Mouse (Mus musculus): ENCODE measurements at regions not wholly inside any gene's neighbourhood (a gene's known extent, or its start where the extent isn't known, plus 50 kb on each side); places are given as distances from the start of the nearest gene placed in this dataset.

- H3K36me3 ChIP-seq: no peaks in the 10 kb centered on the region
- no peak for ATAC-seq (ENCODE audit: low FRiP score)
- 95% methylated on average over 1 of the region's 1 CpGs for WGBS
- no peak overlapping the region for H3K4me3 ChIP-seq
- no peaks in the 10 kb centered on the region for H3K27me3 ChIP-seq
- no peak overlapping the region for H3K4me2 ChIP-seq
- peaks cover 4% of the 10 kb centered on the region; the same call in 1 of the 2 replicates for H3K4me1 ChIP-seq (replicated peaks)
- no peak overlapping the region for H3K9ac ChIP-seq
- H3K27ac ChIP-seq: no peak overlapping the region
- no peaks in the 10 kb centered on the region for H3K9me3 ChIP-seq
These were observed 81.9 kb downstream of the Edem1 start for GRCm38 (mm10) chr6:108910330-108910729.

- no peaks in the 10 kb centered on the region for H3K9me3 ChIP-seq
- H3K4me2 ChIP-seq: no peak overlapping the region
- peaks cover 4% of the 10 kb centered on the region; the same call in 1 of the 2 replicates for H3K4me1 ChIP-seq (replicated peaks)
- no peaks in the 10 kb centered on the region for H3K36me3 ChIP-seq
- H3K27ac ChIP-seq: peak overlapping the region; percentile 0; the same call in 1 of the 2 replicates
- WGBS: 49% methylated on average over 7 of the region's 7 CpGs
- no peak for ATAC-seq (ENCODE audit: low FRiP score)
- H3K4me3 ChIP-seq: no peak overlapping the region
- H3K9ac ChIP-seq: no peak overlapping the region
- 0 out of 2 replicates have a peak, but pooled peaks cover 3% of the 10 kb centered on the region for H3K27me3 ChIP-seq
These were observed 84.1 kb downstream of the Edem1 start for GRCm38 (mm10) chr6:108912539-108912938.

- 33% methylated on average over 2 of the region's 2 CpGs for WGBS
- ATAC-seq (ENCODE audit: low FRiP score): peak; percentile 69
- peaks cover 7% of the 10 kb centered on the region; the same call in 1 of the 2 replicates for H3K4me1 ChIP-seq (replicated peaks)
These were observed 91.0 kb downstream of the Edem1 start for GRCm38 (mm10) chr6:108919372-108919913.

GRCm38 (mm10) chr6:108921181-108921580 is 92.7 kb downstream of the Edem1 start:
- Histone ChIP-seq H3K27ac (no peak overlapping the region), H3K27me3 (peaks cover 20% of the 10 kb centered on the region; the same call in 1 of the 2 replicates), H3K36me3 (no peaks in the 10 kb centered on the region), H3K4me1 (replicated peaks) (peaks cover 7% of the 10 kb centered on the region; the same call in 1 of the 2 replicates), H3K4me2 (no peak overlapping the region), H3K9ac (no peak overlapping the region), H3K9me3 (no peaks in the 10 kb centered on the region), H3K4me3 (no peak overlapping the region)
- ATAC-seq (ENCODE audit: low FRiP score): no peak
- WGBS: 92% methylated on average over 3 of the region's 3 CpGs

More at GRCm38 (mm10) chr6:108919372-108919913, 91.0 kb downstream of the Edem1 start:
- Histone ChIP-seq H3K27ac (no peak overlapping the region), H3K4me3 (no peak overlapping the region), H3K9me3 (no peaks in the 10 kb centered on the region), H3K4me2 (no peak overlapping the region), H3K36me3 (no peaks in the 10 kb centered on the region), H3K27me3 (peaks cover 20% of the 10 kb centered on the region; the same call in 1 of the 2 replicates), H3K9ac (no peak overlapping the region)

DNA sequence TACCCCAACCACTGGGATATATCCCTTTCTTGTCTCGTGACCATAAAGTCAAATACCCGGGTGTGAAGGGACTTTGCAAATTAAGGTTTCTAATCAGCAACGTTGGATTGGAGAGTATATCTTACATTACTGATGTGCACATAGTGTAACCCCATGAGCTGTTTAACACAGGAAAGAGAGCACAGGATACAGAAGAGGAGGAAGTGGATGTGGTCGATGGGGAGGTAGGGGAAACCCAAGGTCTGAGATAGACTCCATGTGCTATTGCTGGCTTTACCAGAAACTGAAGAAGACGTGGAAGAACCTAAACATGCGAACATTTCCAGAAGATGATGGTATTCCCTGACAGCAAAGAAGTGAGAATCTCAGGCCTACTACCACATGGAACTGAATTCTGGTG is 94.1 kb downstream of the Edem1 start:
- H3K4me2 ChIP-seq: no peak overlapping the region
- no peaks in the 10 kb centered on the region for H3K36me3 ChIP-seq
- no peak overlapping the region for H3K9ac ChIP-seq
- peaks cover 21% of the 10 kb centered on the region; the same call in 1 of the 2 replicates for H3K27me3 ChIP-seq
- no peaks in the 10 kb centered on the region for H3K9me3 ChIP-seq
- no peak overlapping the region for H3K27ac ChIP-seq
- peaks cover 7% of the 10 kb centered on the region; the same call in 1 of the 2 replicates for H3K4me1 ChIP-seq (replicated peaks)
- 90% methylated on average over 6 of the region's 6 CpGs for WGBS
- H3K4me3 ChIP-seq: no peak overlapping the region
- ATAC-seq (ENCODE audit: low FRiP score): no peak

GRCm38 (mm10) chr6:108928981-108929380 is 100.5 kb downstream of the Edem1 start:
- Histone ChIP-seq H3K4me2 (no peak overlapping the region), H3K4me3 (no peak overlapping the region), H3K9ac (no peak overlapping the region), H3K9me3 (no peaks in the 10 kb centered on the region), H3K27me3 (0 out of 2 replicates have a peak, but pooled peaks cover 4% of the 10 kb centered on the region), H3K27ac (no peak overlapping the region), H3K4me1 (replicated peaks) (no peaks in the 10 kb centered on the region), H3K36me3 (no peaks in the 10 kb centered on the region)
- no peak for ATAC-seq (ENCODE audit: low FRiP score)

DNA sequence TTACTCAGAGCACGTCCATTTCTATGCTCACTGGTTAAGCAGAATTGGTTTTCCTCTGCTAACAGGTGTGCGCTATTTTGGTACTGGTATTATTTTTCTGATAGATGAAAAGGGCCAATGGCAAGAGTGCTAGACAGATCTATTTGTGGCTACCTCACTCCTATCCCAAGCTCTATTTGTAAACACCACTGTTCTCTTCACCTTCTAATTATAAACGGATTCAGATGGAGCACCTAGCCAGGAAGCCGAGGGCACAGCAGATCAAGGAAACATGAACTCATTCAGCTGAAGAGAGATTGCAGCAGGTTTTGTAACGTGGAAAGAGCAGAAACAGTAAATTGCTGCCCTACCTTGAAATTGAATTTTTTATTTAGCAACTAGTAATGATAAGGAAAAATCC is 110.2 kb downstream of the Edem1 start:
- H3K4me2 ChIP-seq: no peak overlapping the region
- H3K36me3 ChIP-seq: no peaks in the 10 kb centered on the region
- WGBS: 89% methylated on average over 5 of the region's 5 CpGs
- H3K27ac ChIP-seq: no peak overlapping the region
- H3K4me3 ChIP-seq: no peak overlapping the region
- H3K9ac ChIP-seq: no peak overlapping the region
- H3K27me3 ChIP-seq: no peaks in the 10 kb centered on the region
- H3K9me3 ChIP-seq: no peaks in the 10 kb centered on the region
- no peak for ATAC-seq (ENCODE audit: low FRiP score)
- no peaks in the 10 kb centered on the region for H3K4me1 ChIP-seq (replicated peaks)

DNA sequence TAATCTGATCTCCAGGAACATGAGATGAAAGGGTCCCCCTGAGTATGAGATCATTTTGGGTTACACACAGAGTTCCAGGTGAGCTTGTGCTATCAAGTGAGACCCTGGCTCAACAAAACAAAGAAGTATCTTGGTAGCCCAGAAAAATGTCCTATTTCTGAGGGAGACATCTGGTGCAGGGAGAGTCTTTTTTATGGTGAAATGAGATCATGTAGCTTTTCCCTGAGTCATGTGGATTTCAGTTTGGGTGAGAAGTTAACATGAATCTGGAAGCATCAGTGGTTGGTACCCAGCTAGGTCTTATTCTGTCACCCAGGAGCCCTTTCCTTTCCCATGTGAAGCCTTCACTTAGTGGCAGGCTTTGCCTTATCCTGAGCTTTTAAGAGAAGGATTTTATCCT is 113.8 kb downstream of the Edem1 start:
- Histone ChIP-seq H3K27ac (no peak overlapping the region), H3K9me3 (0 out of 2 replicates have a peak, but pooled peaks cover 4% of the 10 kb centered on the region), H3K4me1 (replicated peaks) (no peaks in the 10 kb centered on the region), H3K9ac (no peak overlapping the region), H3K27me3 (no peaks in the 10 kb centered on the region), H3K4me2 (no peak overlapping the region), H3K36me3 (no peaks in the 10 kb centered on the region), H3K4me3 (no peak overlapping the region)
- ATAC-seq (ENCODE audit: low FRiP score): no peak

DNA sequence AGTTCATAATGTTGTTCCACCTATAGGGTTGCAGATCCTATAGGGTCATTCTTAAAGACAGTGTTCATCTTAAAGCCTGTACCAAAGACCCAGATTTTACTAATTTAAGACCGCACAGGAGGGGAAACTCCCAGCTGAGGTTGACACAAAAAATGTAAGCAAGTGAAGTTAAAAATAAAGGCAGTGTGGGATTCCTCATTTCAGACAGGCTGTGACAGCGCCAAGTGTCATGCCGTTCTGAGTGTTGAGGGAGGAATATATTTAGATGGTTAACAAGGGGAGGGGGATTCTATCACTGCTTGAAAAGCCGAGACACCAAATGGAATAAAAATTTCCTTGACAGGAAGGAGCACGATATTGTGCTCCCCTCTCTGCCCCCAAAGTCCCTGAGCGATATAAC is 123.9 kb downstream of the Edem1 start:
- WGBS: 93% methylated on average over 6 of the region's 6 CpGs
- no peak overlapping the region for H3K4me2 ChIP-seq
- H3K4me1 ChIP-seq (replicated peaks): no peaks in the 10 kb centered on the region
- H3K4me3 ChIP-seq: no peak overlapping the region
- no peak overlapping the region for H3K27ac ChIP-seq
- no peaks in the 10 kb centered on the region for H3K9me3 ChIP-seq
- ATAC-seq (ENCODE audit: low FRiP score): no peak
- no peaks in the 10 kb centered on the region for H3K27me3 ChIP-seq
- H3K36me3 ChIP-seq: no peaks in the 10 kb centered on the region
- H3K9ac ChIP-seq: no peak overlapping the region

GRCm38 (mm10) chr6:108962810-108963209 is 134.4 kb downstream of the Edem1 start:
- no peak overlapping the region for H3K4me3 ChIP-seq
- no peak overlapping the region for H3K4me2 ChIP-seq
- no peaks in the 10 kb centered on the region for H3K36me3 ChIP-seq
- H3K27me3 ChIP-seq: no peaks in the 10 kb centered on the region
- H3K9ac ChIP-seq: no peak overlapping the region
- H3K4me1 ChIP-seq (replicated peaks): no peaks in the 10 kb centered on the region
- no peaks in the 10 kb centered on the region for H3K9me3 ChIP-seq
- no peak overlapping the region for H3K27ac ChIP-seq
- no peak for ATAC-seq (ENCODE audit: low FRiP score)

DNA sequence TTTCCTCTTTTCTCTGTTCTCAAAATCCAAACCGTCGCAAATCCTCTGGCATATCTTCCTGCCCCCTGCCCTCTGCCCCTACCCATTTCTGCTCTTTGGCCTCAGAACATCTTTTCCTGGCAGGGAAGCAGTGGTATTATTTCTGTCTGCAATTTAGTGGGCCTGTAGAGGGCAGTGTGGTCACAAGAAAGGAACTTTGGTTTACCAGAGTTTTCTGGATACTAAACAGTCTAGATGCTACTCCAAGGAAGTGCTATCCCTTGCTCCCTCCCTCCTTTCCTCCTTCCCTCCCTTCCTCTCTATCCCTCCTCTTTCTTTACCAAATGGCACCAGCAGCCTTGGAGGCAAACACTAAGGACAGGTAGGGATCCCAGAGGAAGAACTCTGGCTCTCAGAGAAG is 134.9 kb downstream of the Edem1 start:
- Histone ChIP-seq H3K9me3 (no peaks in the 10 kb centered on the region), H3K36me3 (no peaks in the 10 kb centered on the region), H3K4me1 (replicated peaks) (no peaks in the 10 kb centered on the region), H3K27ac (no peak overlapping the region), H3K9ac (no peak overlapping the region), H3K27me3 (no peaks in the 10 kb centered on the region), H3K4me3 (no peak overlapping the region), H3K4me2 (no peak overlapping the region)
- peak; percentile 43; the same call in 1 of the 2 replicates for ATAC-seq (ENCODE audit: low FRiP score)
- WGBS: 18% methylated on average over 2 of the region's 2 CpGs

- Histone ChIP-seq H3K27ac (no peak overlapping the region; the same call in 1 of the 2 replicates), H3K4me2 (no peak overlapping the region), H3K4me1 (replicated peaks) (0 out of 2 replicates have a peak, but pooled peaks cover 4% of the 10 kb centered on the region), H3K36me3 (no peaks in the 10 kb centered on the region), H3K9ac (no peak overlapping the region), H3K9me3 (no peaks in the 10 kb centered on the region), H3K27me3 (no peaks in the 10 kb centered on the region), H3K4me3 (no peak overlapping the region)
- ATAC-seq (ENCODE audit: low FRiP score): peak; percentile 66
- 45% methylated on average over 4 of the region's 4 CpGs for WGBS
These were observed 141.2 kb downstream of the Edem1 start for GRCm38 (mm10) chr6:108969477-108970176.

Data from hindbrain, embryonic 13.5 days (tissue).